Mouse (Mus musculus) lung, postnatal 10 days (tissue): ENCODE measurements around the gene Fam53b.

Source experiments
- DNase-seq: peaks from one replicate; pipeline ENCODE4 v3.0.0; 2021

Fam53b gene

DNA sequence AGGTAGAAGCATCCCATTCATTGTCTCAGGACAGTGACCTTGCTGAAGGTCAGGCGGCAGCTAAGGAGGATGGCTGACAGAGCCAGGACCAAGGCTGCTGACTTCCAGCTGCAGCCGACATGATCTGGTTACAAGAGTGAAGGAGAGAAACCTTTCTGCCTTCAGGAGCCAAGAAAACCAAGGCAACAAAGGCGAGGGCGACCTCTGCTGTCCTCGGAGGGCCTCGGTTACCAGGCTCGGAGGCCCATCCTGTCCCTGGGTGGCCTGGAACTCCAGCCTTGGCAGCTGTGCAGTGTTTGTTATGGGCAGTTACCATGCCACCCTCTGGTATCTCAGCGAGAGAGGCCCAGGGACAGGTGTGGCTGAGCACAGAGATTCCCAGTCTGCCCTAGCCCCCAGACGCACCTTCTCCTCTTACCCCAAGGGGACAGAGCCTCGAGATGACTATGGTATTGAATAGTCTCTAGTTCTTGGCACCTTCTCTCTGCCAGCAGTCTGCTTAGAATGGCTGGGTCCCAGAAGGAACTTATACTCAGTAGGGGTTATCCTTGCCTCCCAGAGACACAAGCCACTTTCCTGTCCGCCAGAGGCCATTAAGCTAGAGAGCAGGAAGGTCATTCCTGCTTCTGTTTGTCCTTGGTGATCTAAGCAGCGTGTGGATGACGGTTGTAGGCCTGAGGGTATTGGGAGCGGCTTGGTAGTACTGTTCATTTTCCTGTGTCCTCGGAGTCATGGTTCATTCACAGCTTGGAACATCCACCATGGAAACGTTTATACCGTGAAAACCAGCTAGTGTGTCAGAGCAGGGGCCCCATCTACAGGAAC is 139.5 kb downstream of the Fam53b start:
- peak; percentile 89 for DNase-seq

DNA sequence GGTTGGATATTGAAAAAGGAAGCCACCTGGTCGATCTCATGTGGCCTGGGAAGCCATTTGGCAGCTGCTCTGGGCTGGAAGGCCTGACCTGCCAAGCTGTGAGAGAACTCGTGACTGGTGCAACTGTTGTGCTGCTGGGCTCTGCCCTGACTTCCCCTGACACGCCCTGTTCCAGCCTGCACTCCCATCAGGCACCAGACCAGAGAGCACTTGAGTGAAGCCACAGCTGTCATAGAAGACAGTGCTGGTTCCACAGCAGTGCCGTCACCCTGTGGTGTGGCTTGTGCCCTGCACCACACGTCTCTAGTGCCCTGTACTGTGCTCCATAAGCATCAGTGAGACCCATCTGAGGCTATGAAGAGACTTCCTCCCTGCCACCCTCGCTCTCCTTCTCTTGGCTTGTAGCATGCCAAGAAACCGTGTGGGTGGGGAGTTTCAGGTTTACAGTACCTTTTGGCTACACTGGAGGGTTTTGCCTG is 141.2 kb downstream of the Fam53b start:
- peak; percentile 72 for DNase-seq

DNA sequence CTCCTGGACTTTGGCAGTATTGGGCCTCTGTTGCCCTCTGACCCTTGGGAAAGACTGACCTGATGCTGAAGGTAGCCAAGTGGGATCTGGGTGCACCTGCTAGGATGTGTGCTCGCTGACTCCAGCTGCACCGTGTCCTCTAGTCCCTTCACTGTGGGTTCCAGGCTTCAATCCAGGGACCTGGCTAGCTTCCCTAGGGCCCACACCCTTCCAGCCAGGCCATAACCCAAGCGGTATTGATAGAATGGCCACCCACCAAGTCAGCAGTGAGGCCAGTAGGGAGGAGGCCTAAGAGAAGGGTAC is 142.9 kb downstream of the Fam53b start:
- DNase-seq: peak; percentile 78

DNA sequence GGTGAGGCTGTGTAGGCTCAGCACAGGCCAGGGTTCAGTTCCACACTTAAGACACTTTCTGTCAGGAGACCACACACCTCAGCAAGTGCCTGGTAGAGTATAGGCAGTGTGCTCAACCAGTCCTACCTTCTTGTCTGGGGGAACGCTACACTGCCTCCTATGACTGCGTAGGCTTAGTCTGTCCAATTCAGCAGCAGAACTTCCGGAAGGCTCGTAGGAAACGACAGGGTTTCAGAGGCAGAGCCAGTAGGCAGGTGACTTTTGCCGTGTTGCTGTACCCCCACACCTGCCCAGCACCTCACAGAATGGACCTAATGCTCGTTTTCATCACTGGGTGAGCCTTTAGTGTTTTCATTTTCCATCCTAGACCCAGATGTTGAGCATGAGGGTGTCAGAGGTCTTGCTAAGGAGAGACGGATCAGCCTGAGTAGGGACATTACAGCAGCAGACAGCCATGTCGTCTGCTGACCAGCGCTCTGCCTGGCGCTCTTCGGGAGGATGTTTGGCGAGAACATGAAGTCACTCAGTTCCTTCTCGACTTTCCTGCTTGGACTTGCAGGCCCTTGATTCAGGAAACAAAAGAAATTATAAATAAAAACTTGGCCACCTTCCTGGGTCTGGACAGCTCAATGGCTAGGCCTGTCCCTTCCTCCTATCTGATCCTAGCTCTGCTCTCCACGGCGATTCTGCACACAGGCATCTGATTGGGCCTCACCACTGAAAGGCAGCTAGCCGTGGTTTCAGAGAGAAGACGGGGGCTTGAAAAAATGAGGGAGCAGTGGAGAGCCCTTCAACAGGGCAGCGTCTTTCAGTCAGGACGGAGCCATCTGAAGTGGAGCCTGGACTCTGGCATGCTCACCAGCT is 143.5 kb downstream of the Fam53b start:
- DNase-seq: peak; percentile 73

DNA sequence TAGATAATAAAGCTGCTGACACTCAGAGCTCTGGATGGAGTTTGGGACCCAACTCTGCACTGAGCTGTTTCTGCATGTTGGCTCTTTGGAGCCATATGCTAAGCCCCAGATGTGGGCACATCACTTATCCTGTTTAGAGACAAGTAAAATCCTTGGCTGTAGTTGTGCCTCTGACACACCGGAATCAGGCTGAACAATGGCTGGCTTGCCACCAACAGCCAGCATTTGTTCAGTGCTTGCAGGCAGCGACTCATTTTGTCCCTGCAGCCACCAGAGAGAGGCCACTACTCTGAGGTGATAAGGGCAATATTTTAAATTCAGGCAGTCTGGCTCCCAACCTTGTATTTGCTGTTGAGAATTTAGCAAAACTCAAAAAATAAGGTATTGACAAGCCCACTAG is 145.1 kb downstream of the Fam53b start:
- DNase-seq: peak; percentile 79

DNA sequence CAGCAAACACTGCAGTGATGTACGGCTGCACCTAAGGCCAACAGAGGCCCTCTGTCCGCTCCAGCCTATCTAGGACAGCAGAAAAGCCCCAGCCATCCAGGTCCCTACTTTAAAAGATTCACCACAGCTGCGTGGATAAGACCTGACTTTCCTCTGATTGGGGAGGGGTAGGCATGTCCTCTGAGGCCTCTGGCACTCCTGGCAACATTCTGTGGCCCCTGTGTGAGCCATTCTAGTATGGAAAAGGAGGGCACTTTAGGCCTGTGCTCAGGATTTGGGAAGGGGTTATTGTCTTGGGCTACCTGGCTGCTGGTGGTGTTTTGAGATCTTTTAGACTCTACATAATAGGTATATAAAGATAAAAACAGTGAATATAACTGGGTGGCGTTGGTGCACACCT is 147.2 kb downstream of the Fam53b start:
- no peak for DNase-seq

DNA sequence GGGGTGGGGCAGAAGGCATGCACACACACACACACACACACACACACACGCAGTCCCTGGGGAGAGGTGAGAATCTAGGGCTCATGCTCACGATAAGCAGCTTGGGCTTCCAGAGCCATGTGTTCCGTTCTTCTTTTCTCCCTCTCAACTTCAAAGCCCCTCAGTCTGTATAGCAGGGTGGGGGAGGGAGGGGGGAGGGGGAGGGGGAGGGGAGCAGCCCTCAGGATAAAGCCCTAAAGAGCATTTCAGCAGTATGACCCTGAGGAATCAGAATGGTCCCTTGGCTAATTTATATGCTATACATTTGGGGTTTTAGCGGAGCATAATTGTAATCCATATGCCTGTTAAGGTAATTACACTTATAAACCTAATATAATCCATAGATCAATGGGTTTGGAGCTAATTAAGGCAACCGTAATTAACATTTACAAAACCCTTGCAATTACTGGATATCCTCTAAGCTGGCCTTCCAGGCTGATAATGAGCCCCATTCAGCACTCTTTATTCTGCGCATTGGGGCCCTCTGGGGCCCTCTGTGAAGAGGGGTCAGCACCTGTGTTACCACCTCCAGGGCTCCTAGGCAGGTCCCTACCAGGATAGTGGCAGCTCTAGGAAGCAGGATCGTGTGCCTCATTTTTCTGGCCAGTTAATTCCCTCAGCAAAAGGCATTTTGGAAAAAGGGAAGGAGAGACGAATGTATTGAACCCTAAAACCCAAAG is 147.9 kb downstream of the Fam53b start:
- DNase-seq: no peak

DNA sequence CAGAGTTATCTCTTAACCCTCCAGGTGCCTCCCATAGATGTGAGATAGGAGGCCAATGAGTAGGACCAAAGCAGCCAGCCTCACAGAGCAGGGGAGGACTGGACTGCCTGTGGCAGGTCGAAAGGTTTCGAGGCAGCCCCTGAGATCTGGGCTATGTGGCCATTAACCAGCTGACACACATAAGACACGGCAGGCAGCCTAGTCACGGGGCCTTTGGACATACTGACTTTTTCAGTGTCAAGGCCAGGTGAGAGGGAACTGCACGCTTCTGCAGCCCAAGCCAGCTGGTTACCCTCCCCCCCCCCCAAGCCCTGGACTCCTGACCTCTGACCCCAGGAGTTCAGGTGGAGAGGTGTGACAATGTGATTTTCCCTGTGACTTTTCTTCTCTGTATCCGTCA is 148.9 kb downstream of the Fam53b start:
- DNase-seq: no peak

DNA sequence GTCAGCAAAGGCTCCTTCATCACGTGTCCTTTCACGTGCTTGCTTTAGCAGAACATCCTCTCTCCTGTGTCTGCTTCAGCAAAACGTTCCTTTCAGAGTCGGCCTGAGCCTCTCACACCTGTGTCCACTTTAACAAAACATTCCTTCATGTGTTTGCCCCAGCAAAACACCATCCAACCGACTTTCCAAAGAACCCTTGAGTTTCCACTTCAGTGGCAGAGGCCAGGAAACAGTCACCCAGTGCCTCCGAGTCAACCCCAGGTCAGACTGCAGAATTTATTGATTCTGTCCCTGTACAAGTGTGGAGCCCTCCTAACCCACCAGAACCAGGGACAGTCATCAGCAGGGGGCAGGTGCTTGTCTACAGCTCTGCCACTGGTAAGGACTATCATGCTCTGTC is 150.9 kb downstream of the Fam53b start:
- DNase-seq: peak; percentile 55
